Mouse (Mus musculus): ENCODE data around the gene Rxfp2. TPM values are rescaled to one million over a fixed set of nuclear protein-coding genes. Genes with fewer than 3 reads are reported as not detected.

Rxfp2 gene
- polyA plus RNA-seq, 1 experiment from 2014 or later = 0.78 TPM

- H3K9me3 ChIP-seq (ENCODE audit: control insufficient read depth, low read length) = no peaks in the 10 kb centered on the region
- H3K27me3 ChIP-seq (ENCODE audit: control insufficient read depth, insufficient read depth, low read length) = no peaks in the 10 kb centered on the region
- H3K9ac ChIP-seq (ENCODE audit: low read length) = no peak overlapping the region
- DNase-seq (ENCODE audit: low spot score, missing footprints) (peak; percentile 90), ATAC-seq (ENCODE audit: low FRiP score) (no peak)
- no peak overlapping the region for H3K27ac ChIP-seq (ENCODE audit: low read depth, low read length)
- 59% methylated on average over 5 of the region's 5 CpGs for WGBS
- no peak overlapping the region for H3K4me2 ChIP-seq
- H3K36me3 ChIP-seq (ENCODE audit: control insufficient read depth, insufficient read depth, low read length) = no peaks in the 10 kb centered on the region
- no peaks in the 10 kb centered on the region for H3K4me1 ChIP-seq (ENCODE audit: control insufficient read depth, insufficient read depth, low read length)
- H3K4me3 ChIP-seq (ENCODE audit: low read depth, low read length) = no peak overlapping the region
Measured at GRCm38 (mm10) chr5:150051828-150052227, 33.4 kb downstream of the Rxfp2 start.

- ATAC-seq (ENCODE audit: low FRiP score) (no peak), DNase-seq (ENCODE audit: low spot score, missing footprints) (no peak)
- Histone ChIP-seq H3K4me2 (no peak overlapping the region), H3K4me3 (ENCODE audit: low read depth, low read length) (no peak overlapping the region), H3K4me1 (ENCODE audit: control insufficient read depth, insufficient read depth, low read length) (no peaks in the 10 kb centered on the region), H3K27me3 (ENCODE audit: control insufficient read depth, insufficient read depth, low read length) (no peaks in the 10 kb centered on the region), H3K9me3 (ENCODE audit: control insufficient read depth, low read length) (no peaks in the 10 kb centered on the region; the same call in 1 of the 2 replicates), H3K9ac (ENCODE audit: low read length) (no peak overlapping the region), H3K27ac (ENCODE audit: low read depth, low read length) (no peak overlapping the region), H3K36me3 (ENCODE audit: control insufficient read depth, insufficient read depth, low read length) (no peaks in the 10 kb centered on the region)
- WGBS = 87% methylated on average over 4 of the region's 4 CpGs
Measured at GRCm38 (mm10) chr5:150053294-150053693, 34.8 kb downstream of the Rxfp2 start.

GRCm38 (mm10) chr5:150053956-150054355 is 35.5 kb downstream of the Rxfp2 start:
- Histone ChIP-seq H3K4me2 (no peak overlapping the region), H3K36me3 (ENCODE audit: control insufficient read depth, insufficient read depth, low read length) (no peaks in the 10 kb centered on the region), H3K4me1 (ENCODE audit: control insufficient read depth, insufficient read depth, low read length) (no peaks in the 10 kb centered on the region), H3K27me3 (ENCODE audit: control insufficient read depth, insufficient read depth, low read length) (no peaks in the 10 kb centered on the region), H3K4me3 (ENCODE audit: low read depth, low read length) (no peak overlapping the region), H3K27ac (ENCODE audit: low read depth, low read length) (no peak overlapping the region), H3K9me3 (ENCODE audit: control insufficient read depth, low read length) (no peaks in the 10 kb centered on the region; the same call in 1 of the 2 replicates), H3K9ac (ENCODE audit: low read length) (no peak overlapping the region)
- DNase-seq (ENCODE audit: low spot score, missing footprints) (no peak), ATAC-seq (ENCODE audit: low FRiP score) (no peak)
- 93% methylated on average over 7 of the region's 7 CpGs for WGBS

- Histone ChIP-seq H3K4me3 (ENCODE audit: low read depth, low read length) (no peak overlapping the region), H3K27me3 (ENCODE audit: control insufficient read depth, insufficient read depth, low read length) (no peaks in the 10 kb centered on the region), H3K4me2 (no peak overlapping the region), H3K27ac (ENCODE audit: low read depth, low read length) (no peak overlapping the region), H3K4me1 (ENCODE audit: control insufficient read depth, insufficient read depth, low read length) (no peaks in the 10 kb centered on the region), H3K9me3 (ENCODE audit: control insufficient read depth, low read length) (no peaks in the 10 kb centered on the region; the same call in 1 of the 2 replicates), H3K36me3 (ENCODE audit: control insufficient read depth, insufficient read depth, low read length) (no peaks in the 10 kb centered on the region), H3K9ac (ENCODE audit: low read length) (no peak overlapping the region)
- 83% methylated on average over 1 of the region's 1 CpGs for WGBS
- ATAC-seq (ENCODE audit: low FRiP score) (no peak), DNase-seq (ENCODE audit: low spot score, missing footprints) (no peak)
Measured at GRCm38 (mm10) chr5:150055322-150055721, 36.8 kb downstream of the Rxfp2 start.

GRCm38 (mm10) chr5:150056056-150056455 is 37.6 kb downstream of the Rxfp2 start:
- no peak for ATAC-seq (ENCODE audit: low FRiP score)
- H3K9me3 ChIP-seq (ENCODE audit: control insufficient read depth, low read length) = no peaks in the 10 kb centered on the region; the same call in 1 of the 2 replicates
- no peak overlapping the region for H3K4me3 ChIP-seq (ENCODE audit: low read depth, low read length)
- H3K36me3 ChIP-seq (ENCODE audit: control insufficient read depth, insufficient read depth, low read length) = no peaks in the 10 kb centered on the region
- DNase-seq (ENCODE audit: low spot score, missing footprints) = no peak
- WGBS = 81% methylated on average over 5 of the region's 5 CpGs
- no peak overlapping the region for H3K27ac ChIP-seq (ENCODE audit: low read depth, low read length)
- no peaks in the 10 kb centered on the region for H3K27me3 ChIP-seq (ENCODE audit: control insufficient read depth, insufficient read depth, low read length)
- no peak overlapping the region for H3K4me2 ChIP-seq
- no peak overlapping the region for H3K9ac ChIP-seq (ENCODE audit: low read length)
- no peaks in the 10 kb centered on the region for H3K4me1 ChIP-seq (ENCODE audit: control insufficient read depth, insufficient read depth, low read length)

GRCm38 (mm10) chr5:150058845-150059244 is 40.4 kb downstream of the Rxfp2 start:
- H3K4me3 ChIP-seq (ENCODE audit: low read depth, low read length) = no peak overlapping the region
- no peak overlapping the region for H3K9ac ChIP-seq (ENCODE audit: low read length)
- no peak overlapping the region for H3K27ac ChIP-seq (ENCODE audit: low read depth, low read length)
- no peaks in the 10 kb centered on the region for H3K27me3 ChIP-seq (ENCODE audit: control insufficient read depth, insufficient read depth, low read length)
- ATAC-seq (ENCODE audit: low FRiP score) (no peak), DNase-seq (ENCODE audit: low spot score, missing footprints) (no peak)
- H3K36me3 ChIP-seq (ENCODE audit: control insufficient read depth, insufficient read depth, low read length) = no peaks in the 10 kb centered on the region
- no peaks in the 10 kb centered on the region for H3K4me1 ChIP-seq (ENCODE audit: control insufficient read depth, insufficient read depth, low read length)
- H3K4me2 ChIP-seq = no peak overlapping the region
- WGBS = 79% methylated on average over 5 of the region's 5 CpGs
- no peaks in the 10 kb centered on the region; the same call in 1 of the 2 replicates for H3K9me3 ChIP-seq (ENCODE audit: control insufficient read depth, low read length)

- Histone ChIP-seq H3K4me3 (ENCODE audit: low read depth, low read length) (no peak overlapping the region), H3K9ac (ENCODE audit: low read length) (no peak overlapping the region), H3K27ac (ENCODE audit: low read depth, low read length) (no peak overlapping the region), H3K36me3 (ENCODE audit: control insufficient read depth, insufficient read depth, low read length) (no peaks in the 10 kb centered on the region), H3K27me3 (ENCODE audit: control insufficient read depth, insufficient read depth, low read length) (no peaks in the 10 kb centered on the region), H3K4me1 (ENCODE audit: control insufficient read depth, insufficient read depth, low read length) (no peaks in the 10 kb centered on the region), H3K9me3 (ENCODE audit: control insufficient read depth, low read length) (no peaks in the 10 kb centered on the region; the same call in 1 of the 2 replicates), H3K4me2 (no peak overlapping the region)
- ATAC-seq (ENCODE audit: low FRiP score) (no peak), DNase-seq (ENCODE audit: low spot score, missing footprints) (no peak)
- 94% methylated on average over 9 of the region's 9 CpGs for WGBS
Measured at GRCm38 (mm10) chr5:150059466-150059865, 41.0 kb downstream of the Rxfp2 start.

GRCm38 (mm10) chr5:150061086-150061485 is 42.6 kb downstream of the Rxfp2 start:
- Histone ChIP-seq H3K9me3 (ENCODE audit: control insufficient read depth, low read length) (no peaks in the 10 kb centered on the region; the same call in 1 of the 2 replicates), H3K9ac (ENCODE audit: low read length) (no peak overlapping the region), H3K27me3 (ENCODE audit: control insufficient read depth, insufficient read depth, low read length) (no peaks in the 10 kb centered on the region), H3K27ac (ENCODE audit: low read depth, low read length) (no peak overlapping the region), H3K4me3 (ENCODE audit: low read depth, low read length) (no peak overlapping the region), H3K36me3 (ENCODE audit: control insufficient read depth, insufficient read depth, low read length) (no peaks in the 10 kb centered on the region), H3K4me2 (no peak overlapping the region), H3K4me1 (ENCODE audit: control insufficient read depth, insufficient read depth, low read length) (no peaks in the 10 kb centered on the region)
- ATAC-seq (ENCODE audit: low FRiP score) (no peak), DNase-seq (ENCODE audit: low spot score, missing footprints) (no peak)
- WGBS = 95% methylated on average over 9 of the region's 9 CpGs

GRCm38 (mm10) chr5:150064286-150064685 is 45.8 kb downstream of the Rxfp2 start:
- ATAC-seq (ENCODE audit: low FRiP score) = no peak; the same call in 1 of the 2 replicates
- no peaks in the 10 kb centered on the region for H3K36me3 ChIP-seq (ENCODE audit: control insufficient read depth, insufficient read depth, low read length)
- no peak for DNase-seq (ENCODE audit: low spot score, missing footprints)
- no peaks in the 10 kb centered on the region for H3K27me3 ChIP-seq (ENCODE audit: control insufficient read depth, insufficient read depth, low read length)
- H3K9me3 ChIP-seq (ENCODE audit: control insufficient read depth, low read length) = no peaks in the 10 kb centered on the region
- no peak overlapping the region for H3K27ac ChIP-seq (ENCODE audit: low read depth, low read length)
- no peak overlapping the region for H3K9ac ChIP-seq (ENCODE audit: low read length)
- no peaks in the 10 kb centered on the region for H3K4me1 ChIP-seq (ENCODE audit: control insufficient read depth, insufficient read depth, low read length)
- H3K4me2 ChIP-seq = no peak overlapping the region
- H3K4me3 ChIP-seq (ENCODE audit: low read depth, low read length) = no peak overlapping the region
- 59% methylated on average over 10 of the region's 10 CpGs for WGBS

Measured in midbrain, embryonic 11.5 days (tissue).